Mouse (Mus musculus) layer of hippocampus, postnatal 10 days (tissue): ENCODE results near the gene Slc9b1. TPM values are rescaled to one million over a fixed set of nuclear protein-coding genes. Genes with fewer than 3 reads are reported as not detected.

Experiments
- DNase-seq, 2 experiments: peaks; one replicate each; pipeline ENCODE4 v3.0.0; 2021; ENCODE audit warnings: low spot score in 2 of 2
- total RNA-seq, 2 experiments: library from RNA; stranded (reverse); gene quantifications; 2 replicates each; pipeline ENCODE4 v1.2.3; 2021

Slc9b1 gene
- total RNA-seq, 2 experiments from 2014 or later: 0.57 to 1.2 TPM

GRCm38 (mm10) chr3:135436901-135437616 is 89.2 kb downstream of the Slc9b1 start:
- DNase-seq: no peak

- peak; percentile 98 to 99 for DNase-seq
These were observed 90.1 kb downstream of the Slc9b1 start, which contains the start of gene Ube2d3 for GRCm38 (mm10) chr3:135437758-135438495. Gene Ube2d3, plus strand, starts transcription at chr3:135438149.

GRCm38 (mm10) chr3:135438531-135438912 is 90.7 kb downstream of the Slc9b1 start:
- DNase-seq: peak; percentile 98

GRCm38 (mm10) chr3:135438913-135439531 is 91.2 kb downstream of the Slc9b1 start:
- DNase-seq: peak; percentile 74 to 82

GRCm38 (mm10) chr3:135439651-135440050 is 91.8 kb downstream of the Slc9b1 start:
- no peak for DNase-seq

- DNase-seq: peak; percentile 17 to 27
These were observed 92.4 kb downstream of the Slc9b1 start for GRCm38 (mm10) chr3:135440221-135440620.

GRCm38 (mm10) chr3:135440621-135441020 is 92.8 kb downstream of the Slc9b1 start:
- DNase-seq: no peak

- DNase-seq: no peak
These were observed 97.1 kb downstream of the Slc9b1 start for GRCm38 (mm10) chr3:135444930-135445329.

Other genes with a start within 250 kb of the Slc9b1 start
- gene Cenpe, start 135.5 kb upstream of the Slc9b1 start, total RNA-seq: 1 to 10 TPM; 5.0 to 6.1 TPM
- 1 to 10 TPM; 2.6 to 3.2 TPM for gene Bdh2, start 66.8 kb upstream of the Slc9b1 start, total RNA-seq
- gene Slc9b2, start 40.3 kb upstream of the Slc9b1 start, total RNA-seq: 1 to 10 TPM; 4.5 to 5.2 TPM
- gene Cisd2, start 75.9 kb downstream of the Slc9b1 start, total RNA-seq: 10 to 100 TPM; 34.9 to 39.1 TPM
- 100 to 1,000 TPM; 258 to 279 TPM for gene Ube2d3, start 90.1 kb downstream of the Slc9b1 start, total RNA-seq
- gene Manba, start 137.6 kb downstream of the Slc9b1 start, total RNA-seq: 1 to 10 TPM; 6.9 to 8.0 TPM